ENCODE assay signal across 8 mouse cellular contexts in genomic region chr1:135734225-135734937, GRCm38 (mm10). TPM values are rescaled to one million over a fixed set of nuclear protein-coding genes. Genes with fewer than 3 reads are reported as not detected.
DNase-seq lines count a peak whose midpoint lies in the region; ATAC-seq and TF ChIP-seq lines count a peak whose summit lies in the region.

No protein-coding gene starts in this region.

- no peak overlapping the region for H3ac ChIP-seq in myocyte (ENCODE audit: control insufficient read depth, insufficient read length)

- no peak overlapping the region for H3K4me3 ChIP-seq in forebrain, embryonic 14.5 days (ENCODE audit: low read depth, low read length)
- no peak overlapping the region for H3K4me3 ChIP-seq in hindbrain, embryonic 12.5 days
- H3K4me3 ChIP-seq in myocyte, result no peak overlapping the region

- no peaks in the 10 kb centered on the region for H3K27me3 ChIP-seq in forebrain, embryonic 14.5 days (replicated peaks; ENCODE audit: control insufficient read depth, insufficient read depth, low read length)
- no peaks in the 10 kb centered on the region for H3K27me3 ChIP-seq in hindbrain, embryonic 12.5 days
- H3K27me3 ChIP-seq in myocyte (ENCODE audit: control insufficient read depth, insufficient read depth, insufficient read length), result no peaks in the 10 kb centered on the region

- peaks cover 96% of the 10 kb centered on the region for H3K79me2 ChIP-seq in myocyte (ENCODE audit: control insufficient read depth, insufficient read depth)

- intact Hi-C loops in left cerebral cortex, postnatal 10 days (cut with DNase I), result no loop called here

- 16% methylated on average over 5 of the region's 7 CpGs for WGBS in forebrain, embryonic 14.5 days
- WGBS in hindbrain, embryonic 12.5 days, result 25% methylated on average over 6 of the region's 7 CpGs

- no peaks in the 10 kb centered on the region for H3K9me3 ChIP-seq in forebrain, embryonic 14.5 days (replicated peaks; ENCODE audit: control insufficient read depth, low read length)
- H3K9me3 ChIP-seq in hindbrain, embryonic 12.5 days (replicated peaks), result no peaks in the 10 kb centered on the region

- TF ChIP-seq POLR2A in myocyte (IDR thresholded peaks at IDR 0.05; ENCODE audit: insufficient read length, low read depth), result no peak

- peak; percentile 72 for DNase-seq in layer of hippocampus, adult 11-12 months (ENCODE audit: low spot score)
- no peak for DNase-seq in layer of hippocampus, adult 9-10 months (ENCODE audit: low spot score)
- DNase-seq in forebrain, embryonic 14.5 days (ENCODE audit: low spot score), result peak; percentile 58
- peak; percentile 57 to 77 for DNase-seq in left cerebral cortex, postnatal 10 days (ENCODE audit: extremely low spot score in 1 of 2, low spot score in 2 of 2)
- DNase-seq in spleen, adult 12 weeks (ENCODE audit: low spot score), result no peak
- no peak for DNase-seq in thymus, postnatal 25 days

- peaks cover 43% of the 10 kb centered on the region for H3K4me1 ChIP-seq in forebrain, embryonic 14.5 days (ENCODE audit: control insufficient read depth, insufficient read depth, low read length)
- H3K4me1 ChIP-seq in hindbrain, embryonic 12.5 days, result peaks cover 61% of the 10 kb centered on the region

- ATAC-seq in forebrain, embryonic 14.5 days, result peak; percentile 47
- ATAC-seq in hindbrain, embryonic 12.5 days (ENCODE audit: low FRiP score), result peak; percentile 29; the same call in 1 of the 2 replicates

- H3K27ac ChIP-seq in forebrain, embryonic 14.5 days (ENCODE audit: low read depth, low read length), result no peak overlapping the region
- H3K27ac ChIP-seq in hindbrain, embryonic 12.5 days, result no peak overlapping the region

- no peak overlapping the region for H3K4me2 ChIP-seq in forebrain, embryonic 14.5 days (ENCODE audit: low read length)
- no peak overlapping the region for H3K4me2 ChIP-seq in hindbrain, embryonic 12.5 days (replicated peaks)
- peak overlapping the region; percentile 92 for H3K4me2 ChIP-seq in myocyte (ENCODE audit: low read depth)

- H3K9ac ChIP-seq in forebrain, embryonic 14.5 days (ENCODE audit: low read length), result no peak overlapping the region
- no peak overlapping the region for H3K9ac ChIP-seq in hindbrain, embryonic 12.5 days

- no peaks in the 10 kb centered on the region for H3K36me3 ChIP-seq in forebrain, embryonic 14.5 days (ENCODE audit: control insufficient read depth, insufficient read depth, low read length)
- H3K36me3 ChIP-seq in hindbrain, embryonic 12.5 days, result no peaks in the 10 kb centered on the region
- H3K36me3 ChIP-seq in myocyte (ENCODE audit: control insufficient read depth, insufficient read depth), result peaks cover 11% of the 10 kb centered on the region

TF ChIP-seq in myocyte, 11 proteins besides CTCF, POLR2A, EP300 and RAD21:
- TF ChIP-seq TCF12 (IDR thresholded peaks at IDR 0.05; ENCODE audit: insufficient read depth, poor library complexity, severe bottlenecking), result no peak
- peak; percentile 96 for TF ChIP-seq SRF (IDR thresholded peaks at IDR 0.05; ENCODE audit: control insufficient read depth, insufficient read length, low read depth)

RNA-seq across cellular contexts. Expression of gene Csrp1, which starts 14.5 kb away (rescaled TPM):
- 22.3 and 24.9 TPM in 2 replicates for polyA plus RNA-seq in forebrain, embryonic 14.5 days (2014; fragmentation: Nextera tagmentation; extraction: Ambion mirVana)
- polyA plus RNA-seq in hindbrain, embryonic 12.5 days (2016; fragmentation: Nextera tagmentation; extraction: Ambion mirVana), result 47.7 and 54.1 TPM in 2 replicates
- total RNA-seq in left cerebral cortex, postnatal 10 days (2021), result 10 to 100 TPM; 67.3 to 85.0 TPM
- 219 TPM for polyA plus RNA-seq in myocyte (2012; fragmentation: generic; extraction: Trizol)

RNA-seq across cellular contexts. Expression of gene Phlda3, which starts 31.5 kb away (rescaled TPM):
- polyA plus RNA-seq in forebrain, embryonic 14.5 days (2014; fragmentation: Nextera tagmentation; extraction: Ambion mirVana), result 16.4 and 17.4 TPM in 2 replicates
- polyA plus RNA-seq in hindbrain, embryonic 12.5 days (2016; fragmentation: Nextera tagmentation; extraction: Ambion mirVana), result 18.3 and 19.1 TPM in 2 replicates
- 10 to 100 TPM; 11.5 to 11.6 TPM for total RNA-seq in left cerebral cortex, postnatal 10 days (2021)
- 317 TPM for polyA plus RNA-seq in myocyte (2012; fragmentation: generic; extraction: Trizol)

RNA-seq across cellular contexts. Expression of gene Tnni1, which starts 44.9 kb away (rescaled TPM):
- polyA plus RNA-seq in forebrain, embryonic 14.5 days (2014; fragmentation: Nextera tagmentation; extraction: Ambion mirVana), result 0.39 TPM in 1 of 2 replicates, not detected in the other
- 9.5 and 28.5 TPM in 2 replicates for polyA plus RNA-seq in hindbrain, embryonic 12.5 days (2016; fragmentation: Nextera tagmentation; extraction: Ambion mirVana)
- total RNA-seq in left cerebral cortex, postnatal 10 days (2021), result 1 to 10 TPM in 1 of 2 experiments, under 1 TPM in 1; 0.99 to 1.1 TPM
- 3,569 TPM for polyA plus RNA-seq in myocyte (2012; fragmentation: generic; extraction: Trizol)

Comparison
In these comparisons a context has a peak if more than half of its experiments do, and no peak if none do; other contexts are left out.
1. DNase-seq: peak in layer of hippocampus, adult 11-12 months (single experiment), forebrain, embryonic 14.5 days (single experiment) and left cerebral cortex, postnatal 10 days (2 of 2); none in layer of hippocampus, adult 9-10 months (single experiment), spleen, adult 12 weeks (single experiment) and thymus, postnatal 25 days (single experiment).
2. RNA of gene Phlda3, which starts 31.5 kb away (polyA plus RNA-seq): 317 TPM in myocyte (single experiment); 18.3 to 19.1 TPM in hindbrain, embryonic 12.5 days and 16.4 to 17.4 TPM in forebrain, embryonic 14.5 days; every median in the first group is over 10 times any median in the second.
3. RNA of gene Tnni1, which starts 44.9 kb away (polyA plus RNA-seq): 3,569 TPM in myocyte (single experiment); 9.5 to 28.5 TPM in hindbrain, embryonic 12.5 days and 0.39 TPM in forebrain, embryonic 14.5 days; every median in the first group is over 100 times any median in the second.